Mouse (Mus musculus): ENCODE results near the gene Nsun4.

- TF ChIP-seq GATA1 (IDR thresholded peaks at IDR 0.05; ENCODE audit: low read length), result no peak
- TF ChIP-seq TAL1 (IDR thresholded peaks at IDR 0.05; ENCODE audit: low read length), result no peak
These were observed 10.2 kb upstream of the Nsun4 start for GRCm38 (mm10) chr4:116063855-116064254.
